Mouse (Mus musculus) hindbrain, embryonic 14.5 days (tissue): ENCODE measurements around the gene Dennd4b. TPM values are rescaled to one million over a fixed set of nuclear protein-coding genes. Genes with fewer than 3 reads are reported as not detected.

Experiments used
- ATAC-seq: fragments of 200-750 bp; cut with Nextera tagmentation; 2 replicates; pipeline ENCODE4 v1.8.0; 2017; ENCODE audit warnings: moderate number of reproducible peaks, mild to moderate bottlenecking, moderate TSS enrichment, moderate library complexity; ENCODE audit not compliant: low FRiP score
- DNase-seq: peaks from one replicate; pipeline ENCODE4 v3.0.0-alpha.2; 2015; ENCODE audit warnings: low spot score
- H3K27ac ChIP-seq: fragments of 300-500 bp; sonication (generic); 2 replicates; pipeline ENCODE4 v1.5.1; 2014; ENCODE audit warnings: mild to moderate bottlenecking, moderate library complexity
- H3K27me3 ChIP-seq: fragments of 300-500 bp; sonication (generic); 2 replicates; pipeline ENCODE4 v1.6.1; 2014; ENCODE audit warnings: mild to moderate bottlenecking, low read length, mixed read lengths; ENCODE audit not compliant: control insufficient read depth, insufficient read depth
- H3K36me3 ChIP-seq: fragments of 300-500 bp; sonication (generic); replicated peaks from 2 replicates; pipeline ENCODE4 v1.6.1; 2014; ENCODE audit not compliant: control insufficient read depth, insufficient read depth
- H3K4me1 ChIP-seq: fragments of 300-500 bp; sonication (generic); replicated peaks from 2 replicates; pipeline ENCODE4 v1.6.1; 2014; ENCODE audit warnings: antibody characterized with exemption, low read length, mixed read lengths; ENCODE audit not compliant: control insufficient read depth, insufficient read depth
- H3K4me2 ChIP-seq: fragments of 300-500 bp; sonication (generic); replicated peaks from 2 replicates; pipeline ENCODE4 v1.6.1; 2014; ENCODE audit warnings: mild to moderate bottlenecking, moderate library complexity
- H3K4me3 ChIP-seq: fragments of 300-500 bp; sonication (generic); replicated peaks from 2 replicates; pipeline ENCODE4 v1.5.1; 2014; ENCODE audit warnings: mild to moderate bottlenecking, low read length
- H3K9ac ChIP-seq: fragments of 300-500 bp; sonication (generic); 2 replicates; pipeline ENCODE4 v1.6.1; 2014
- H3K9me3 ChIP-seq: fragments of 300-500 bp; sonication (generic); 2 replicates; pipeline ENCODE4 v1.6.1; 2016; ENCODE audit warnings: low read length; ENCODE audit not compliant: control insufficient read depth
- WGBS: fragments of 180-500 bp; shearing (Covaris S2); extraction: QIAGEN DNeasy Blood & Tissue Kit; methylation state at CpG from one replicate; pipeline ENCODE4 v1.1.7; 2014; 5-methylcytosine and 5-hydroxymethylcytosine counted together
- polyA plus RNA-seq: library from polyadenylated mRNA; unstranded; fragments of >200 nt; fragmentation: Nextera tagmentation; extraction: Ambion mirVana; gene quantifications from 2 replicates; pipeline ENCODE4 v1.2.1, GENCODE M21; 2014

Gene Dennd4b
- polyA plus RNA-seq, 1 experiment from 2014 or later: 7.1 TPM

DNA sequence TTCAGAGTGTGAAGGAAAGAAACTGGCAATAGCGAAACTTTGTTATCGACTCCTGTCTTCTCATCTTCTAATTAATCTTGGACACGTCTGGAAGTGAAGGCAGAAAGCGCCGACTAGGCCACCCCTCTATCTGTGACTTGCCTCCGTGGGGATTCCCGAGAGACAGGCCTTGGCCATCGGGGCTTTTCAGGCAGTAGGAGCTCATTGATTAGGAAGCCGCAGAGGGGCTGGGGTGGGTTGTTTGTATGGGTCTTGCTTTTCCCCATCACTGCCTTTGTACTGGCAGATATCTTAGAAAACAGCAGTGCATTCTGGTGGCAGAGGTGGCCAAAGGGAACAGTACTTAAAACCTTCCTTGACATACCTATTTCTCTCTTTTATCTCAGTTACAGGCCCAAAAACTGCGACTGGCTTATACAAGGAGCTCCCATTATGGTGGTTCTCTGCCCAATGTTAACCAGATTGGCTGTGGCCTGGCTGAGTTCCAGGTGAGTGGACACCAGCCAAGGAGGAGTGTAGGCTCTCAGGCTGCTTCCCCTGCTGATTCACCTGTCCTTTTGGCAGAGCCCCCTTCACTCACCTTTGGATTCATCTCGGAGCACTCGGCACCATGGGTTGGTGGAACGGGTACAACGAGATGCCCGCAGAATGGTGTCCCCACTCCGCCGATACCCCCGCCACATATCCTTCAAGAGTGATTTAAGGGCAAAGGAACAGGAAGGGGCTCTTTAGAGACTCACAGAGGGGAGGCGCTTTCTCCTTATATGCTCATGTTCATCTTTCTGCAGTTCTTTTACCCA, 8.1 kb upstream of the Dennd4b start:
- H3K36me3 ChIP-seq: peaks cover 50% of the 10 kb centered on the region
- ATAC-seq: no peak

DNA sequence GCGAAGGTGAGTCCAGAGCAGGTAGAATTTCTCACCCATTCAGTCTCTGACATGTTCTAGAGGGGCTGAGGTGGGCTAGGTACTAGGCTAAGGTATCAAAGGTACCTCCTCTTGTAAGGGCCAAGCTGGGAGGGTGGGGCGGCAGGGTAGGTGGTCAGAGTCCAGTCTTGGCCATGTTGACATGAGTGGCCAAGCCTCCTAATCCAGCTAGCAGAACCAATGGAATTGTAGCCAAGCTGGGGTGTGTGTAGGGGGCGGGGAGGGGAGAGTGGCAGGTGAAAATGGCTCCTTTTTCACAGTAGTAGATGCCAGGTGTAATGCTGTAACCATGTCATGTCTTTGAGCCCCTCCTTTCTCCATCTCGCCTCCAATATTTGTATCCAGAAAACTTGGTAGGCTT, 6.5 kb upstream of the Dennd4b start:
- no peak overlapping the region for H3K27ac ChIP-seq
- H3K4me3 ChIP-seq: no peak overlapping the region
- H3K4me1 ChIP-seq: peaks cover 17% of the 10 kb centered on the region
- no peak overlapping the region for H3K4me2 ChIP-seq
- no peaks in the 10 kb centered on the region for H3K9me3 ChIP-seq
- DNase-seq (no peak), ATAC-seq (no peak)
- H3K36me3 ChIP-seq: peaks cover 66% of the 10 kb centered on the region
- no peak overlapping the region for H3K9ac ChIP-seq
- 88% methylated on average over 4 of the region's 4 CpGs for WGBS
- H3K27me3 ChIP-seq: no peaks in the 10 kb centered on the region

More for the DNA sequence above, 8.1 kb upstream of the Dennd4b start:
- H3K4me3 ChIP-seq: no peak overlapping the region
- WGBS: 90% methylated on average over 19 of the region's 19 CpGs
- H3K9me3 ChIP-seq: no peaks in the 10 kb centered on the region
- H3K9ac ChIP-seq: no peak overlapping the region
- DNase-seq: no peak
- no peak overlapping the region for H3K27ac ChIP-seq
- H3K4me2 ChIP-seq: no peak overlapping the region
- no peaks in the 10 kb centered on the region for H3K27me3 ChIP-seq
- peaks cover 17% of the 10 kb centered on the region for H3K4me1 ChIP-seq

DNA sequence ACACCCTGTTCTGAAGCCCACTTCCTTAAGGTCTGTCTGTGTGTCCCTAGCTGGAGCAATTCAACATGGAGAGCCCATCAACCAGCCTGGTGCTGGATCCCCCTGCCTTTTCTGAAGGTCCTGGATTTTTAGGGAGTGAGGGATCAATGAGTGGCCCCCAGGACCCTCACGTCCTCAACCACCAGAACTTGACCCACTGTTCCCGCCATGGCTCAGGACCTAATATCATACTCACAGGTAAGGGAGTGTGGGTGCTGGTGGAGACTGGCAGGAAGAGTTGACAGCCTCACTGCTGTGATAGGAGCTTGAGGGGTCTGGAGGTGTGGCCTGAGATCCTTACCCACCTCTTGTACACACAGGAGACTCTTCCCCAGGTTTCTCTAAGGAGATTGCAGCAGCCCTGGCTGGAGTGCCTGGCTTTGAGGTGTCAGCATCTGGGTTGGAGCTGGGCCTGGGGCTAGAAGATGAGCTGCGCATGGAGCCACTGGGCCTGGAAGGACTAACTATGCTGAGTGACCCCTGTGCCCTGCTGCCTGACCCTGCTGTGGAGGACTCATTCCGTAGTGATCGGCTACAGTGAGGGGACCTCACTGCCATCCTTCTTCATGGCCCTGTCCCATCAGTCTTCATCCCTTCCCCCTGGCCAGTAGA, 1.7 kb upstream of the Dennd4b start:
- peaks cover 12% of the 10 kb centered on the region for H3K4me1 ChIP-seq
- WGBS: 90% methylated on average over 5 of the region's 5 CpGs
- no peaks in the 10 kb centered on the region for H3K9me3 ChIP-seq
- no peak for DNase-seq
- H3K4me3 ChIP-seq: no peak overlapping the region
- no peak overlapping the region for H3K9ac ChIP-seq
- H3K36me3 ChIP-seq: peaks cover 58% of the 10 kb centered on the region
- no peak overlapping the region for H3K4me2 ChIP-seq
- no peaks in the 10 kb centered on the region for H3K27me3 ChIP-seq
- H3K27ac ChIP-seq: no peak overlapping the region
- no peak for ATAC-seq

- DNase-seq: no peak
- Histone ChIP-seq H3K9ac (peak overlapping the region; percentile 95), H3K4me2 (peak overlapping the region; percentile 78)
Observed at GRCm38 (mm10) chr3:90264687-90265033, 325 bp upstream of the Dennd4b start.

DNA sequence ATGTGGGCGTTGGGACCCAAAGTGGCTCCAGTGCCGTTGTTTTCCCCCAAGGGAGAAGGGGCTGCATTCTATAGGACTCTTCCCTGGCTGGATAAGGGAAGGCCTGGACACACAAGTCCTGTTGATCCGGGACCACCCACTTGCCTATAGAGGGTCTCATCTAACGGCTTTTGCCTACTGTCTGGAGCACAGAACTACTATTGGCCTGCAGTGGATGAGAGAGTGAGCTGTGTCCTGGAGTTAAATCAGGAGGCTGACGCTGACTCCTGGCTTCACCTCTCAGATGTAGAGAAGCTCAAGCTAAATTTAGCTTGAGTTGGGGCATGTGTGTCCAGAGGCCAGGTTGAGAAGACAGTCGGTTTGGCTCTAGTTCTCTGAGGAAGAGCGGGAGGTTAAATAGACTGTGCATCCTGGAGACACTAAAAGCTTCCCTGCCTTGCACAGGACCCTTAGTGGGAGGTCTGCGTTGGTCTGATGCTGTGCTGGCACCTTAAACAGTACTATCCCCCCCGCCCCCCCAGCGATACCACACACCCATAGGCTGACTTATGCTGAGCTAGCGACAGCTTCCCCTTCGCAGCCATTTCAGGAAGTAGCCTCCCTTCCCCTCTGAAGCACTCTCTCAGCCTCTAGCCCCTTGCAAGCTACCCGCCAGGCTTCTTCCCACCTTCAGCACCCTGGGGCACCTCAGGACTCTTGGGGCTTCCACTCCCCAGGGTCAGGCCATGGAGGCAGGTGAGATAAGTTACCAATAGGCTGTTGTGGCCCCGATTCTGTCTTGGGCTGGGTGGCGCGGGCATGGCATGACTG, 1.2 kb downstream of the Dennd4b start:
- Histone ChIP-seq H3K9ac (peak overlapping the region; percentile 95), H3K27me3 (no peaks in the 10 kb centered on the region), H3K36me3 (peaks cover 36% of the 10 kb centered on the region), H3K27ac (peak overlapping the region; percentile 95), H3K4me1 (peaks cover 12% of the 10 kb centered on the region), H3K4me3 (peak overlapping the region; percentile 96), H3K4me2 (peak overlapping the region; percentile 78), H3K9me3 (no peaks in the 10 kb centered on the region)
- DNase-seq (peak; percentile 31), ATAC-seq (peak; percentile 46)
- WGBS: 26% methylated on average over 16 of the region's 16 CpGs

More at GRCm38 (mm10) chr3:90264687-90265033, 325 bp upstream of the Dennd4b start:
- peaks cover 12% of the 10 kb centered on the region for H3K4me1 ChIP-seq
- WGBS: 35% methylated on average over 10 of the region's 10 CpGs
- no peaks in the 10 kb centered on the region for H3K27me3 ChIP-seq
- H3K27ac ChIP-seq: peak overlapping the region; percentile 95
- no peaks in the 10 kb centered on the region for H3K9me3 ChIP-seq
- H3K36me3 ChIP-seq: peaks cover 49% of the 10 kb centered on the region
- ATAC-seq: no peak
- H3K4me3 ChIP-seq: peak overlapping the region; percentile 96

DNA sequence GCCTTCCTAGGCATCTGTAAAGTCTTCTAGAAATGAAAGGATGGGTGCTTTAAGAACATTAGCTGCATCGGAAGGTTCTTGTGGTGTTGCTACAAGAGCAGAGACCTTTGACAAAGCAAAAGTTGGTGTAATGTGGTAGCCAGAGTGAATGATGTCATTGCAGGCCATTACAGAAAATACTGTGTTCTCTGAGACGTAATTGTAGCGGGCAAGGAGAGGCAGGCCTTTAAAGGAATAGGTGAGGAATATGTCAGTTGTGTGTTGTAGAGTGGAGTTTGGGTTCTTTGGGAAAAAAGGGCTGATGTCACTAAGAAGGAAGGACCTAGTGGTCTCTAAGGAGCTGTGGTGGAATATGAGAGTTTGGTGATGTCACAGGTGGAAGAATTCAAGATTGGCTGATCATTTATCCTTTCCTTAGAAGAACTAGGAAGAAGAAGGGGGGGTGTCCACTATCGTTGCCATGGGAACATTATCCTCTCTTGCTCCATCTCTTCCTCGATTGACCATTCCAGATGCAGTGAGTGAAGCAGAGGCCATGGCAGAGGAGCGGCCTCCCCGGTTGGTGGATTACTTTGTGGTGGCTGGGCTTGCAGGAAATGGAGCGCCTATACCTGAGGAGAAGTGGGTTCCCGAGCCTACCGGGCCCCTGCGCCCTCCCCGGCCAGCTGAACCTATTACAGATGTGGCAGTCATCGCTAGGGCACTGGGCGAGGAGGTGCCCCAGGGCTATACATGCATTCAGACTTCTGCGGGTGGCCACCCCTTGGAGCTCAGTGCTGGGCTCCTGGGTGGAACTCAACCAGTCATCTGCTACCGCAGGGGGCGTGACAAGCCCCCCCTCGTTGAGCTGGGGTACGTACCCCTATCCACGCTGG, 2.2 kb downstream of the Dennd4b start:
- Histone ChIP-seq H3K36me3 (peaks cover 32% of the 10 kb centered on the region), H3K4me1 (peaks cover 12% of the 10 kb centered on the region), H3K27me3 (no peaks in the 10 kb centered on the region), H3K27ac (no peak overlapping the region), H3K9me3 (no peaks in the 10 kb centered on the region), H3K4me2 (peak overlapping the region; percentile 78), H3K9ac (peak overlapping the region; percentile 95; the same call in 1 of the 2 replicates), H3K4me3 (no peak overlapping the region)
- no peak for ATAC-seq
- no peak for DNase-seq
- 94% methylated on average over 20 of the region's 20 CpGs for WGBS

DNA sequence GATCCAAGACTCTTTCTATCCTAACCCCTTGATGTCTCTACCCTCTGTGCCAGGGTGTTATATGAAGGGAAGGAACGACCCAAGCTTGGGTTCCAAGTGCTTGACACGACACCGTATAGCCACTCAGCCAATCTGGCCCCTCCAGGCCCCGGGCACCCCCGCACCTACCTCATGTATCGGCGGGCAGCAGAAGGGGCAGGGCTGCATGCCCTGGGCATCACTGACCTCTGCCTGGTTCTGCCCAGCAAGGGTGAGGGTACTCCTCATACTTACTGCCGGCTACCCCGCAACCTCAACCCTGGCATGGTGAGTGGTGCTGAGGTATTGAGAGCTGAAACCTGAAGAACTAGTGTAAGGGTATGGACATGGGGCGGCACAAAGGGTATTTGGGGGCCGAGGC, 3.2 kb downstream of the Dennd4b start:
- no peak overlapping the region for H3K4me3 ChIP-seq
- peaks cover 12% of the 10 kb centered on the region for H3K4me1 ChIP-seq
- no peak overlapping the region for H3K9ac ChIP-seq
- H3K9me3 ChIP-seq: no peaks in the 10 kb centered on the region
- H3K27me3 ChIP-seq: no peaks in the 10 kb centered on the region
- ATAC-seq (no peak), DNase-seq (no peak)
- WGBS: 94% methylated on average over 11 of the region's 11 CpGs
- H3K4me2 ChIP-seq: no peak overlapping the region
- H3K36me3 ChIP-seq: peaks cover 32% of the 10 kb centered on the region
- no peak overlapping the region for H3K27ac ChIP-seq

- Histone ChIP-seq H3K9ac (no peak overlapping the region), H3K4me1 (peaks cover 12% of the 10 kb centered on the region), H3K27me3 (no peaks in the 10 kb centered on the region), H3K36me3 (peaks cover 31% of the 10 kb centered on the region), H3K4me3 (no peak overlapping the region), H3K27ac (no peak overlapping the region), H3K9me3 (no peaks in the 10 kb centered on the region), H3K4me2 (no peak overlapping the region)
- no peak for ATAC-seq
- 89% methylated on average over 16 of the region's 16 CpGs for WGBS
- DNase-seq: no peak
Observed at GRCm38 (mm10) chr3:90268971-90269370, 4.0 kb downstream of the Dennd4b start.
